Mouse (Mus musculus) testis, adult 2 months (tissue): ENCODE measurements around the gene Rae1.

ENCODE experiments used
- CTCF ChIP-seq: fragments of 200-500 bp; IDR thresholded peaks from 2 replicates; pipeline ENCODE4 v1.5.1; 2012; ENCODE audit warnings: low read depth, mild to moderate bottlenecking, inconsistent platforms, low read length, moderate library complexity; ENCODE audit not compliant: control insufficient read depth, insufficient read depth, insufficient replicate concordance
- POLR2A ChIP-seq: fragments of 200-500 bp; IDR thresholded peaks from 2 replicates; pipeline ENCODE4 v1.6.1; 2012; ENCODE audit warnings: low read depth, mild to moderate bottlenecking, inconsistent platforms, low read length, moderate library complexity; ENCODE audit not compliant: control insufficient read depth

GRCm38 (mm10) chr2:172973806-172974565, 25.9 kb upstream of the Rae1 start:
- no peak for TF ChIP-seq POLR2A
- no peak for TF ChIP-seq CTCF
